Mouse (Mus musculus): ENCODE results near the gene Smarca4. TPM values are rescaled to one million over a fixed set of nuclear protein-coding genes. Genes with fewer than 3 reads are reported as not detected.

The Smarca4 gene
- total RNA-seq, 2 experiments from 2014 or later, result 108 to 114 TPM

DNA sequence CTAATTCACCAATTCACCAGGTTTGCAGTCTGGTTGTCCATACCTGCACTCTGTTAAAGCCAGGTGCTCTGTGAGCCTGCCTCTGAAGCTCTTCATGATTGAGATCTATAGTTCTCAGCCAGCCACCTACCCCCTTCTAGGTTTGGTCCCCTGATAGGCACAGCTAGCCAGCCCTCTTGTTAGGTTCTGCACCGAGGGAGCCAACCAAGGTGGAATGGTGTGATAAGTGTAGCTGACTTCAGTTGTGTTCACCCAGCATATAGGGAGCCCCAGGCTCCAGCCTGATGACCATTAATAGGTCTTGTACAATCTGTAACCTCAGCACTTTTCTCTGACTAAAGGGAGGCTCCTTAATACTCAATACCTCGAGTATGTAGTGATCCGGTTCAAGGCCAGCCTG, 15.8 kb upstream of the Smarca4 start:
- no peak for DNase-seq (ENCODE audit: low spot score in 2 of 2)

DNA sequence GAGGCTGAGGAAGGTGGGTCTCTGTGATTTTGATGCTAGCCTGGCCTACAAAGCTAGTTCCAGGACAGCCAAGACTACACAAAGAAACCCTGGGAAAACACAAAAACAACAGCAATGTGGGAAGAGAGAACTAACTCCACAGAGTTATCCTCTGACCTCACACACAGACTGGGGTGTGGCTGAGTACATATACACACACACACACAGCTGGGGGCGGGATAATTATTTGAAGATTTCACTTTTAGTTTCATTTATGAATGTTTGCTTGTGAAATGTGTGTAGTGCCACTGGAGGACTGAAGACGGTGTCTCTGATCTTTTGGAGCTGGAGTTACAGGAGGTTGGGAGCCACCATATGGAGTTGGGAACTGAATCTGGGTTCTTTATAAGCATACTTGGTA, 14.9 kb upstream of the Smarca4 start:
- no peak for DNase-seq (ENCODE audit: low spot score in 2 of 2)

DNA sequence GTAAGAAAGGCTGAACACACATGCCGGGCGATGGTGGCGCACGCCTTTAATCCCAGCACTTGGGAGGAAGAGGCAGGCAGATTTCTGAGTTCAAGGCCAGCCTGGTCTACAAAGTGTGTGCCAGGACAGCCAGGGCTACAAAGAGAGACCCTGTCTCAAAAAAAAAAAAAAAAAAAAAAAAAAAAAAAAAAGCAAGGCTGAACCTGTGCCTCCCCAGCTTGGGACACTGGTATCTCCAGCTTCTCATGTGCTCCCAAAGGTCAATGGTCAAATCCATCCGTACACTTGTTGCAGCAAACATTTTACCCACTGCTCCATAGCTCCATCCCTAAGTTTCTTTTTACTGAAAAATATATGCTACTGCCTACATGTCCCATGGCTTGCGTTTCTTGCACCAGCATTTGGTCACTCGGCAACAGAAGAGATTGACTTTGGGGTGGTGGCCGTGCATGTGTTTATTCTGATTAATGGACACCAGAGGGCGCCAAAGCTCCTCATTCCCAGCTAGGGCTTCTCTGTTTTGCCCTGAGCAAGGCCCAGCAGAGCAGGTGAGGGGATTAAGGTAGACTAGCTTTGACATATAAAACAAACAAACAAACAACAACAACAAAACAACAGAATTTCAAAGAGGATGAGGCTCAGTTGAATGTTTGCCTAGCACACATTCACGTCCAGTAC, 14.1 kb upstream of the Smarca4 start:
- peak; percentile 57 to 69 for DNase-seq (ENCODE audit: low spot score in 2 of 2)

DNA sequence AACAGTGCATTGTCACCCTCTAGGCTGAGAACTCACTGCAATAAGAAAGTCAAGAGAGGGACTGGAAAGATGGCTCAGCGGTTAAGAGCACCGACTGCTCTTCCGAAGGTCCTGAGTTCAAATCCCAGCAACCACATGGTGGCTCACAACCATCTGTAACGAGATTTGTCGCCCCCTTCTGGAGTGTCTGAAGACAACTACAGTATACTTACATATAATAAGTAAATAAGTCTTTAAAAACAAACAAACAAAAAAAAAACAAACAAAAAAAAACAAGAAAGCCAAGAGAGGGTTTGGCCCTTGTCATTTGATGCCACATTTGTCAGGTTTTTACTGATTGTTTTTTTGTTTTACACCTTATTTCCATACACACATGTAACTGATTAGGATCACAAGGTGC, 11.8 kb upstream of the Smarca4 start:
- DNase-seq (ENCODE audit: low spot score in 2 of 2), result no peak

DNA sequence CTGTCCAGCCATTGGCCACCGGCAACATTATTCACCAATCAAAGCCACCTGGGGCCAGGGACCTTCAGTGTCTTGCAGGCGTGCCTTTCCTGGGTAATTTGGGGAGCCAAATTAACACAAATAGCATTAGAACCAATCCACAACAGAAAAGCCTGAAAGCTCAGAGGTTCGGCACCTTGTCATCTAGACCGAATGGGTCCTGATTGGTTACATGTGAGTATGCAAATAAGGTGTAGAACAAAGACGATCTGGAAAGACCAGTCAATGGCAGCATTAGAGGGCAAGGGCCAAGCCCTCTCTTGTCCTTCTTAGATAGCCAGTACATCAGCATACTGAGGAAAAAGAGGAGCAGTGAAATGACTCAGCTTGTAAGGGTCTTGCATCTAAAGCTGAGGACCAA, 10.1 kb upstream of the Smarca4 start:
- no peak for DNase-seq (ENCODE audit: low spot score in 2 of 2)

DNA sequence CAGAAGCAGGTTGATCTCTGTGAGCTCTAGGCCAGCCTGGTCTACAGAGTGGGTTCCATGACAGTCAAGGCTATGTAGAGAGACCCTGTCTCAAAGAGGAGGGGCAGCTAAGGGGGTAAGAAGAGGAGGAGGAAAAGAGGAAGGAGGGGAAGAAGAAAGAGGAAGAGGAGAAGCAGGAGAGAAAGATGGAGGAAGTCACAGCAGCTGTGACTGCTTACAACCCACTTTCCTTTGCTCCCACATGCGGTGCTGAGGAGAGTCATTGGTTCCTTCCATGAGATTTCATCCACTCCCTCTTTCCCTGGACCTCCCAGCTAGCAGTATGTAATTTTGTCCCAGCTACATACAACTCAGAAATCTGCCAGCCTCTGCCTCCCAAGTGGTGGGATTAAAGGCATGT, 9.3 kb upstream of the Smarca4 start:
- no peak for DNase-seq (ENCODE audit: low spot score in 2 of 2)

DNA sequence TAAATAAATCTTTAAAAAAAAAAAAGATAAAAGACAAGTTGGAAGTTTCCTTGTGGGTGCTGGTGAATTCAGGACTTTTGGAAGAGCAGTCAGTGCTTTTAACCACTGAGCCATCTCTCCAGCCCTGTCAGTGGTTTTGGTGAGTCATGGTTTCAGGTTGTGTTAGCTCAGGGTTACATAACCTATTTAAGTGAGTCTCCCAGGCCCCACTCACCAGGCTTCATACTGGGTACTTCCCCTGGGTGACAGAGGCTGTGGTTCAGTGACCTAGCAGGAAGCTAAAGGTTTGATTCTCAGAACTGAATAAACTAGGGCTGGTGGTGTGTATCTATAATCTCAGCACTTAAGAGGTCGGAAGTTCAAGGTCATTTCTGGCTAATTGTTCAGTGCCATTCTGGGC, 6.1 kb upstream of the Smarca4 start:
- no peak for DNase-seq (ENCODE audit: low spot score in 2 of 2)

DNA sequence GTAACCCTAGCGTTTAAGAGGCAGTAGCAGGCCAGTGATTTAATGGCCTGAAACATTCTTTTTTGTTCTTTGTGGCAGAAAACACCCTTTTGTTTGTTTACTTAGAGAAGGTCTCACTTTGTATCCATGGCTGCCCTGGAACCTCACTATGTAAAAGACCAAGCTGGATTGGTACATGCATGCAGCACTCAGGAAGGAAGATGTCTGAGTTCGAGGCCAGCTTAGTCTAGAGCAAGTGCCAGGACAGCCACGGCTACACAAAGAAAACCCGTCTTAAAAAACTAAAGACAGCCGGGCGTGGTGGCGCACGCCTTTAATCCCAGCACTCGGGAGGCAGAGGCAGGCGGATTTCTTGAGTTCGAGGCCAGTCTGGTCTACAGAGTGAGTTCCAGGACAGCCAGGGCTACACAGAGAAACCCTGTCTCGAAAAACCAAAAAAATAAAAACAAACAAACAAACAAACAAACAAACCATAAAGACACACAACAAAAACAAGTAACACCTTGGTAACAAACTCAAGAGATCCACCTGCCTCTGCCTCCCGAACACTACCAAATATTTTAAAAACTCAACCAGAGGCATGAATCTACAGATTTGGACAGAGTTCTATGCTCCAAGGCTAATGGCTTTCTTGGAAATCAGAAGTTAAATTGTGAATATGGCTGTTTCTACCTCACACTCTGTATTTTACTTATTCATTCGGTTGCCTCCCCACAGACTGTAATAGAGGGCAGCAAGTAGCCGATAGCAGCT, 929 bp upstream of the Smarca4 start:
- no peak for DNase-seq (ENCODE audit: low spot score in 2 of 2)

DNA sequence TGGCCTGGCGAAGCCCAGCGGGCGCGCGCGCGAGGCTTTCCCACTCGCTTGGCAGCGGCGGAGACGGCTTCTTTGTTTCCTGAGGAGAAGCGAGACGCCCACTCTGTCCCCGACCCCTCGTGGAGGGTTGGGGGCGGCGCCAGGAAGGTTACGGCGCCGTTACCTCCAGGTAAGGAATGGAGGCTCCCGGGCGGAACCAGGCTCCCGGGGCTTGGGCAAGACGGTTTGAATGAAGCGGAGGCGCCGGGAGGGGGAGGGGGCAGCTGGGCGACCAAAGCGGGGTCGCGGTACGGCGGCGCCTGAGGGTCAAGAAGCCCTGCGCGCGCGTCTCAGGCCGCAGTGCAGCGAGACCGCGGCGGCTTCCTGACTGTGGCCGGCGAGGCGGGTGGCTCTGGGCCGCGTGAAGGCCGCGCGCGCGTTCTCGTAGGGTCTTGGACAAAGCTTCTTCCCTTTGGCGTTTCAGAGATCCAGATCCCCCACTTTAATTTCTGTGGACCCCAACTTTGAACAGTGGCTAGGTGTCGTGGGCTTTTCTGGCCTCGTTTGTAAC, 338 bp downstream of the Smarca4 start:
- peak; percentile 81 to 85 for DNase-seq (ENCODE audit: low spot score in 2 of 2)

DNA sequence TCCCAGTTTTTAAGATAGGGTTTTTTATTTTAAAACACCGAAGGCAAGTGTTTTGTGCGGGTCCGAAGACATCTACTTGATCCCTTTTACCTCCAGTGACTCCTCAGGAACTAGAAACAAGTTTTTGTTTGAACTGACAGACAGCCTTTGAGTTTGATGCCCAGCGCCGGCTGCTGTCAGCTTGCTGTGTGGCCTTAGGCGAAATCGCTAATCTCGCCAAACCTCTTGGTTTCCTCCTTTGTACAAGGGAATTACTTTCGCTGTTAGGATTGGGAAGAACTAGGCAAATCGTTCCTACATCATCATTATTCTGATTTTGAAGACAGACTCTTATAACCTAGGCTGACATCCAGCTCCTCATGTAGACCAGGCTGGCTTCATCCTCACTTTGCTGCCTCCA, 1.1 kb downstream of the Smarca4 start:
- no peak for DNase-seq (ENCODE audit: low spot score in 2 of 2)

DNA sequence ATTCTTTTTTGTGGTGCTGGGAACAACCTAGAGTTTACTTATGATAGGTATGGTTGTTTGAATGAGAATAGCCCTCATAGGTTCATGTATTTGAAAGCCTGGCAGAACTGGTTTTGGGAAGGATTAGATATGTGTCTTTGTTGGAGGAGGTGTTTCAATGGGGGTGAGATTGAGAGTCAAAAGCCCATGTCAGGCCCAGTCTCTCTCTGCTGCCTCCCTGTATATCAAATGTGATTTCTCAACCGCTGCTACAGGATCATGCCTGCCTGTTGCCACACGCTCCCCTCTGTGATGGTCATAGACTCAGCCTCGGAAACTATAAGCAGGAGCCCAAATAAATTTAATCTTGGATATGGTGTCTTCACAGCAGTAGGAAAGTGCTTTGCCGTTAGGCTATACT, 4.3 kb downstream of the Smarca4 start:
- no peak for DNase-seq (ENCODE audit: low spot score in 2 of 2)

DNA sequence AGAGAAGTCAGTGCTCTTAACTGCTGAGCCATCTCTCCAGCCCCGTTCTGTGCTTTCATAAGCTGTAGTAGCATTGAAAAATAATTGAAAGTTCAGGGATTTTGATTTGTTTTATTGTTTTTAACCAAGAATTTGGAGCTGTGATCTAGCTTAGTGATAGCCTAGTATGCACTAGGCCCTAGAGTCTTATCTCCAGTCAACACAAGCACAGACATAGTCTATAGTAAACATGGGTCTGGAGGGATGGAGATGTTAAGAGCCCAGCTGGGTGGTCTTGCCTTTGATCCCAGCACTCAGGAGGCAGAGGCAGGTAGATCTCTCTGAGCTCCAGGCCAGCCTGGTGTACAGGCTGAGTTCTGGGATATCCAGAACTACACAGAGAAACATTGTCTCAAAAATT, 6.7 kb downstream of the Smarca4 start:
- DNase-seq (ENCODE audit: low spot score in 2 of 2), result no peak

DNA sequence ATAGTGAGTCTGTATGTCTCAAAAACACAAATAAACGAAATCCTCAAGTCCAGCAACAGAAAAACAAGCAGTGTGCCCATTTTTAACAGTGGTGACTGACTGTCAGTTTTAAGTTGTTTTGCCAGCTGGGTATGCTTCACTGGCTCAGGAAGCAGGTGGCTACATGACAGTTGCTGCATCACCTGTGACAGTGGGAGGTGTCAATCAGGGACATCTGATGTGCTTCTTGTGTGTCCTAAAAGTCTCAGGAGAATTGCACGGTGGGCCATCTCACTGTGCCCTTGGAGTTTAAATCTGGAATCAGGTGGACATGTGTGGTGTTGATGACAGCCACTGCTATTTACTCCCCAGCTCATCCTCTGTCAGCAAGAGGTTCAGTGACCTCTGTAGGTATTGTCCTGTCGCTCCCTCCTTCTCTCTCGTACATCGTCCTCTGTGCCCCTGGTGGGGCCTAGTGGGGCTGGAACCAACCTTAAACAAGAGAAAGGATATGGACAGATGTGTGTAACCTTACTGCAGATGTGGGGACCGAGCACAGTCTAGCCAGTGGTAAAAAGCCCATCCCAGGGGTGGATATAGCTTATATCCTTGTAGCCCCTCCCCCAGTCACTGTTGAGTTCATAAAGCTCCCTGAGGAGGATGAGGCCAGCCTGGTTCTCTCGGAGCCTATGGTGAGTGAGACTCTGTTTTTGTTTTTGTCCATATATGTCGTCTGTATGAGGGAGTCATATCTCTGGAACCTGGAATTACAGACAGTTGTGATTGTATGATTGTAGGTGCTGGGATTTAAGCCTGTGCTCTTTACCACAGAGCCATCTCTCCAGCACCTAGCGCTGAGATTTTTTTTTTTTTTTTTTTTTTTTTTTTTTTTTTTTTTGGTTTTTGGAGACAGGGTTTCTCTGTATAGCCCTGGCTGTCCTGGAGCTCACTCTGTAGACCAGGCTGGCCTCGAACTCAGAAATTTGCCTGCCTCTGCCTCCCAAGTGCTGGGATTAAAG, 9.7 kb downstream of the Smarca4 start:
- DNase-seq (ENCODE audit: low spot score in 2 of 2), result no peak

DNA sequence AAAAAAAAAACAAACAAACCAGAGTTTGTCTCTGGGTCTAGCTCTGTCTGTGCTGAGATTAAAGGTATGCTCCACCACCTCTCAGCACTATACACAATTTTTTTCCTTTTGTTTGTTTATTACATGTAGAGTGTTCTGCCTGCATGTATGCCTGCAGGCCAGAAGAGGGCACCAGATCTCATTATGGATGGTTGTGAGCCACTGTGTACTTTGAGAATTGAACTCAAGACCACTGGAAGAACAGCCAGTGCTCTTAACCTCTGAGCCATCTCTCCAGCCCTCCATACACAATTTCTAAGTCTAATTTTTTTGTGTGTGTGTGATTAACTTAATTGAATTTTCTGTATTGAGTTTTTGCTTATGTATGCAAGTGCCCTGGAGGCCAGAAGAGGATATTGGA, 10.6 kb downstream of the Smarca4 start:
- no peak for DNase-seq (ENCODE audit: low spot score in 2 of 2)

DNA sequence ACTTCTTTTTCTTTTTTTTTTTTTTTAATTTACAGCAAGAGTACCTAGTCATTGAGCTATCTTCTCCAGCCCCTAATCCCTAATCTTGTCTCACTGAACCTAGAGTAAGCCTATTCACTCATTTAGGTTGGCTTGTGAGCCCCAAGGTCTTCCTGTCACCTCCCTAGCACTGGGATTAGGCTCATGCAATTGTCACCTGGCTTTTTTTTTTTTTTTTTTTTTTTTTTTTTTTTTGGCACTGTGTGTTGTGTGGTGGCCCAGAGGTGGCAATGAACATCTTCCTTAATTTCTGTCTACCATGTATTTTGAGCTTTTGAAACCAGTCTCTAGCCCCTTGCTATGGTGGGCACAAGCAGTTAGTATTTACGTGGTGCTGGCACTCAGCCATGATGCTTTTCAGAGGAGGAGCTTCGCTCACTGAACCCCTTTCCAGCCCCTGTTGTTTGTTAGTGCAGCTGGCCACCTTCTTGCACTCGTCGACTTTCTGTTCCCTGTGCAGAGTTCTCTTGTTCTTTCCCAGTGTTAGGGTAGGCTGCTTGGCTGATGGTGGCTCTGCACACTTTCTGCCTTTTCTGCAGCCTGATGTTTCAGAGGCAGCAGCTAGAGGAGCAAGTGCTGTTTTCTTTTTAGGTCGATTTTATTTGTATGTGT, 11.3 kb downstream of the Smarca4 start:
- no peak for DNase-seq (ENCODE audit: low spot score in 2 of 2)

DNA sequence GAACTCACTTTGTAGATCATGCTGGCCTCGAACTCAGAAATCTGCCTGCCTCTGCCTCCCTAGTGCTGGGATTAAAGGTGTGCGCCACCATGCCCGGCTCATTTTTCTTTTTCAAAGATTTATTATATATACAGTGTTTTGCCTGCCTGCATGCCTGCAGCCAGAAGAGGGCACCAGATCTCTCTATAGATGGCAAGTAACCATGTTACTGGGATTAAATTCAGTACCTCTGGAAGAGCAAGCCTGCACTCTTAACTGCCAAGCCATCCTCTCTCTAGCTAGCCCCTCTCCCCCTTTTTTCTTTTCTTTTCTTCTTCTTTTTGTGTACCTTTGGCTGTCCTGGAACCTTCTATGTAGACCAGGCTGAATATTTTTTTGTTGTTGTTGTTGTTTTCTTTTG, 14.7 kb downstream of the Smarca4 start:
- peak; percentile 46 to 62 for DNase-seq (ENCODE audit: low spot score in 2 of 2)

DNA sequence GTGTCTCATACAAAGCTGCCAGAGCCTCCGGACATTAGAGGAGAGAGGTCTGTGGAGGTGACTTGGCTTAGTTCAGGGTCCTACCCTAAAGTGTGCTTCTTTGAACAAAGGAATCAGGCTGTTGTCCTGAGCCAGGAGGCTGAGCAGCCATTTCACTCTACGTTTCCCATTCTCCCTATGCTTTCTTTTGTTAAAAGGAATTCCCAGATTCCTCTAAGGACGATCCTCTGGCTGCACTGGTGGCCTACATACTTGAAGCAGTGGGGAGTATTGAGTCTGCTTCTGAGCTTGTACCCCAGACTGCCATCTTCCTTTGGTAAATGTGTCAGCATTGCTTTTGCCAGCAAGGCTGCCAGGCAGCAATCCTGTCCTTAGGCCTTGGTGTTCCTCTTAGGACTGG, 17.1 kb downstream of the Smarca4 start:
- DNase-seq (ENCODE audit: low spot score in 2 of 2), result no peak

DNA sequence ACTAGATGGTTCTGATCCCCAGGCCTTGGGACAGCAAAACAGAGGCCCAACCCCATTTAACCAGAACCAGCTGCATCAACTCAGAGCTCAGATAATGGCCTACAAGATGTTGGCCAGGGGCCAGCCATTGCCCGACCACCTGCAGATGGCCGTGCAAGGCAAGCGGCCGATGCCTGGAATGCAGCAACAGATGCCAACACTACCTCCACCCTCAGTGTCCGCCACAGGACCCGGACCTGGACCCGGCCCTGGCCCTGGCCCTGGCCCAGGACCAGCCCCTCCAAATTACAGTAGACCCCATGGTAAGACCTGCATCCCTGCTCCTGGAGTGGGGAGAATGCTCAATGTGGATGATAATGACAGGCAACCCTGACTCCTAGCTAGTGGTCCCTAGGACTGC, 19.7 kb downstream of the Smarca4 start:
- DNase-seq (ENCODE audit: low spot score in 2 of 2), result no peak

DNA sequence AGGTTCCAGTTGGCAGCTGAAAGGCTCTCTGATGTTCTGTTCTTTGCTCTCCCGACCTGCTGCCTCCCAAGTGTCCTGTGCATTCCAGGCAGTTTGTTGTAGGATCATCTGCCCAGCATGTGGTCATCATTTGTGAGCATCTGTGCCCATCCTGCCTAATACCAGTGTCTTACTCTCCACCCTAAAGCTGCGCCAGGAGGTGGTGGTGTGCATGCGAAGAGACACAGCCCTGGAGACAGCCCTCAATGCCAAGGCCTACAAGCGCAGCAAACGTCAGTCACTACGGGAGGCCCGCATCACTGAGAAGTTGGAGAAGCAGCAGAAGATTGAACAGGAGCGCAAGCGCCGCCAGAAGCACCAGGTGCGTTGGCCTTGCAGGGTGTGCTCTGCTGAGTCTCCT, 23.1 kb downstream of the Smarca4 start:
- DNase-seq (ENCODE audit: low spot score in 2 of 2), result no peak

DNA sequence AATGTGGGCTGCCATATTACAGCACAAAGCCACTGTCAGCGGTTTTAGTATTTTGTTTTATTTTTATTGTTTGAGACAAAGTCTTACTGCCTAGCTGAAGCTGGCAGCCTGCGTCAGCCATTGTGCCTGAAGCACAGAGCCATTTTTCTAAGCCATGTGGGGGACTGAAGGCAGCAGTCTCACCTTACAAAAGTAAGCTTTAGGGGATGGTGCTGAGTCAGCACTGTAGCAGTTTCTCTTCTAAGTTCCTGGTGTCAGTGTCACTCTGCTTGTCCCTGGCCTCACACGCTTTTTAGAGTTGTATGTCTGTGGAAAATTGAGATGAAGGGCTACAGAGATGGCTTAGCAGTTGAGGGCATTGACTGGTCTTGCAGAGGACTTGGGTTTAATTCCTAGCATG, 30.4 kb downstream of the Smarca4 start:
- no peak for DNase-seq (ENCODE audit: low spot score in 2 of 2)

DNA sequence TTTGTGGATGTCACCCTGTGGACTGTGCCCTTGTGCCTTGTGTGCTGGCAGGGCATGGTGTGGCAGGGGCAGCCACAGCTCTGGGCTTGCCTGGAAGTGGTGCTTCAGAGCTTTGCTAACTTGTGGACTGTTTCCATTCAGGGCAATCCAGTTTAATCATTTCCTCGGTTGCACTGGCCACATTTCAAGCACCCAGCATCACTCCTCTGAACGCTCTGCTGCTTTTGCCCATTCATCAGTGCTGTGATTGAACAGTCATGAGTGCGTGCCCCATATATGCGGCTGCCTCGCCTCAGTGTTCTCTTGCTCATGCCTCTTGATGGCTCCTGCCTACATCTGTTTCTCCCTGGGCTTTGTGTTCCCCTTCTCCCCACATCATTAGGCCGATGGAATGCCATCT, 31.8 kb downstream of the Smarca4 start:
- no peak for DNase-seq (ENCODE audit: low spot score in 2 of 2)
